Mouse (Mus musculus): ENCODE results near the gene Tmem130. TPM values are rescaled to one million over a fixed set of nuclear protein-coding genes. Genes with fewer than 3 reads are reported as not detected.
A peak's percentile ranks its signal among the peaks of the same experiment; 100 is the strongest.

Tmem130 gene
- total RNA-seq, 2 experiments from 2014 or later, result 168 to 176 TPM

- peak; percentile 84 to 87 for DNase-seq (ENCODE audit: low spot score in 2 of 2)
Measured at GRCm38 (mm10) chr5:144734949-144735348, 26.7 kb downstream of the Tmem130 start.

- DNase-seq (ENCODE audit: low spot score in 2 of 2), result peak; percentile 89 to 93
Measured at GRCm38 (mm10) chr5:144733953-144734352, 27.7 kb downstream of the Tmem130 start.

DNA sequence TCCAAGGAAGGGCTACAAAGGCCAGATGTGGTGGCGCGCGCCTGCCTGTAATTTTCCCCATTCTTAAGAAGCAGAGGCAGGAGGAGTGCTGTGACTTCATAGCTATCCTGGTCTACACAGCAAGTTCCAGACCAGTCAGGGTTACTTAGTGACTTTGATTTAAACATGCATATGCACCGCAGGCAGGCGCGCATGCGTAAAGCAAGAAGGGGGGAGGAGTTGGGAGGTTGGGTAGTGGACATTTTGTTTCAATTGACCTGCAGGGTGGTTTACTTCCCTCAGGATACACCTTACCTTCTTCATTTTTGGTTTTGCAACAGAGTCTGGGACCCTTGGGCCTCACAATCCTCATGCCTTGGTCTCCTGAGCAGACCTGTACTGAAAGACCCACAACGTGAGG is 32.4 kb downstream of the Tmem130 start:
- no peak for DNase-seq (ENCODE audit: low spot score in 2 of 2)

GRCm38 (mm10) chr5:144728237-144728636 is 33.4 kb downstream of the Tmem130 start:
- no peak for DNase-seq (ENCODE audit: low spot score in 2 of 2)

DNA sequence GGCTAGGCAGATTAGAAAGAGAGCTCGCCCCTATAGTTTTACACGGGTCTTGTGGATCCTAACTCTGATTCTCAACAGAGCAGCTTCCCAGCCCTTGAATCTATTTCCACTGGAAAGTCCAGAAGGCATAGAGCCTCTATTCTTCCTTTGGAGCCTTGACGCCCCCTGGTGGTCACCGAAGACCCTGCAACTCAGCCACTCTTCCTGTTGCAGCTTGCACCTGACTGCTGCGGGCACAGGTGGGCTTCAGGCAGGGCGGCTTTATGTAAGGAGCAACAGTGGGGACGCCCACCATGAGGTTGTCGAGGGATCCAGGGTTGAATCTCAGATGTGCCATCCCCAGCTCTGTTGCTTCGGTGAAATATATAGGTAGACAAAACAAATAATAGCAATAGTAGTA is 34.5 kb downstream of the Tmem130 start:
- peak; percentile 84 to 87 for DNase-seq (ENCODE audit: low spot score in 2 of 2)

DNA sequence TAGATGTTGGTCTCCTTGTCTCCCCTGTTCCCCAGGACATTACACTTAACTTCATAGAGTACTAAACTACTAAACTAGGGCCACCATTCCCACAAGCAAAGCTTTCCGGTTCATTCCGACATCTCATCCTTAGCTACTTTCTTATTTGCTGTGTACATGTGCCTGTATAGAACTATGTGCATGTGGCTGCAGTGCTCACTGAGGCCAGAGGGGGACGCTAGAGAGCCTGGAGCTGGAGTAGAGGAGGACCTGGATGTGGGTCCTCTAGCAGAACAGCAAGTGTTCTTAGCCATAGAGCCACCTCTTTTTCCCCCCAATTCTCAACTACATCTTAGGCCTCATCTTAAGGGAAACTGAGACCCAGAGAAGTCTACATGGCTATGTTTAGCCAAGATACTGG is 36.1 kb downstream of the Tmem130 start:
- DNase-seq (ENCODE audit: low spot score in 2 of 2), result no peak

DNA sequence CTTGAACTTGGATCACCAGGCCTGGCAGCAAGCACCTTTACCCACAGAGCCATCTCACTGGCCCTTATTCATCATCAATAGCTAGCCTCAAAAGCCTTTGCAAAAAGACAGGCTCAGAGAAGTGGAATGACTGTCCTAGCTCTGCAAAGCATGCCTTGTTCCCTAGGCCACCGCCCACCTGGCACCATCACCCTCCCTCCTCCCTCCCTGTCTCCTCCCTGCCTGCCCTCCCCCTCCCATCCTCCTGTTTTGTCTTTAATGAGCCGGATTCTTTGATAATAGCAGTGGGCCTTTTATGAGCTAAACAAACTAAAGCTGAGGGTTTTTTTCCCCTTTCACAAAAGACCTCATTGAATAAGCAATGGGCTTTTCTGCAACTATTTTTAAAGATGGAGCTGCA is 36.7 kb downstream of the Tmem130 start:
- no peak for DNase-seq (ENCODE audit: low spot score in 2 of 2)

DNA sequence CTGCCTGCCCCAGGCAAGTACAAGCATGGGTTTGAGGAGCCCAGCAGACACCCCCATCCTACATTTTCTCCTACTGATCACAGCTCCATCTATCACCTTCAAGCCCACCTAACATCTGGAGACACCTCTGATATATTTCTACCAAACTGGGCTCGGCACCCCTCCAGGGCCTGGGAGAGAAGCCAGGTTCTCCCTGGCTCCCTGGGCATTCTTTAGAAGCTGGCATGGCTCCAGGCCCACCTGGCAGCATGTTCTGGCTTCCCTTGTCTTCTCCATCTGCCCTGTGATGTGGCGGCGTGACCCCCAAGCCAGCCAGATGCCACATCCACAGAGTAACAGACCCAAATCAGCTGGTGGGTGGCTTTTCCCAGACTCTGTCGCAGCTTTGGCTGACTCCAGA is 41.3 kb downstream of the Tmem130 start:
- DNase-seq (ENCODE audit: low spot score in 2 of 2), result no peak

DNA sequence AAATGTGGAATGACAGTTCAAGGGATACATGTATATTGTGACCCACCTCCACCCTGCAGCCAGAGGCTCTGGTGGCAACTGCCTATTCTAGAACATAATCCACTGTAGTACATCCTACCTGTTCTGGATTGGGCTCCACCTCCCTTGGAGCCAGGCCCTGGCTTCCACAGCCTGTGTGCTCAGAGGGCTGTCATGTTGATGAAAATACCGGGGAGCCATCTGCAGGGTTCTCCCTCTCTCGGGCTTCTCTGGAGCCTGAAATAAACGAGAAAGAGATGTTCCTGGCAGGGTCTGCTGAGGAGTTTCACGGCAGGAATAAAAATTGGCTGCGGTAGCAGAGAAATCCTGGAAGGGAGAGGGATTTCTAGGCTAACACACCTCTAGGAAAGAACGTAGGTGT is 41.8 kb downstream of the Tmem130 start:
- no peak for DNase-seq (ENCODE audit: low spot score in 2 of 2)

- DNase-seq (ENCODE audit: low spot score in 2 of 2), result no peak
Measured at GRCm38 (mm10) chr5:144717186-144717585, 44.4 kb downstream of the Tmem130 start.

DNA sequence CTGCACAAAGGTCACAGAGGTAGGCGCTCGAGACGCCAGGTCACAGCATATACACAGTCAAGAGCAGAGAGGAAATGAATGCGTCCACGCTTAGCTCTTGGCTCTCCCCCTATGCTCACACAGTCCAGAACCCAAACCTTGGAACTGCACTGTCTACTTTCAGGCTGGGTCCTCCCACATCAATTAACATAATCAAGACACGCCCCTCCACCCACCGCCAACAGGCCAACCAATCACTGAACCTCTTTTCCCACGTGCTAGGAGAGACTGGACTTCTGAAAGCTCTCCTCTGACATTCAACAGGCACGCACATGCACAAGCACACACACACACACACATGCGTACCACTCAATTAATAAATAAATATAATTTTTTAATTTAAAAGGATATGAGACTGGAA is 48.2 kb downstream of the Tmem130 start:
- no peak for DNase-seq (ENCODE audit: low spot score in 2 of 2)

GRCm38 (mm10) chr5:144707603-144708002 is 54.0 kb downstream of the Tmem130 start:
- DNase-seq (ENCODE audit: low spot score in 2 of 2), result peak; percentile 66 to 67

DNA sequence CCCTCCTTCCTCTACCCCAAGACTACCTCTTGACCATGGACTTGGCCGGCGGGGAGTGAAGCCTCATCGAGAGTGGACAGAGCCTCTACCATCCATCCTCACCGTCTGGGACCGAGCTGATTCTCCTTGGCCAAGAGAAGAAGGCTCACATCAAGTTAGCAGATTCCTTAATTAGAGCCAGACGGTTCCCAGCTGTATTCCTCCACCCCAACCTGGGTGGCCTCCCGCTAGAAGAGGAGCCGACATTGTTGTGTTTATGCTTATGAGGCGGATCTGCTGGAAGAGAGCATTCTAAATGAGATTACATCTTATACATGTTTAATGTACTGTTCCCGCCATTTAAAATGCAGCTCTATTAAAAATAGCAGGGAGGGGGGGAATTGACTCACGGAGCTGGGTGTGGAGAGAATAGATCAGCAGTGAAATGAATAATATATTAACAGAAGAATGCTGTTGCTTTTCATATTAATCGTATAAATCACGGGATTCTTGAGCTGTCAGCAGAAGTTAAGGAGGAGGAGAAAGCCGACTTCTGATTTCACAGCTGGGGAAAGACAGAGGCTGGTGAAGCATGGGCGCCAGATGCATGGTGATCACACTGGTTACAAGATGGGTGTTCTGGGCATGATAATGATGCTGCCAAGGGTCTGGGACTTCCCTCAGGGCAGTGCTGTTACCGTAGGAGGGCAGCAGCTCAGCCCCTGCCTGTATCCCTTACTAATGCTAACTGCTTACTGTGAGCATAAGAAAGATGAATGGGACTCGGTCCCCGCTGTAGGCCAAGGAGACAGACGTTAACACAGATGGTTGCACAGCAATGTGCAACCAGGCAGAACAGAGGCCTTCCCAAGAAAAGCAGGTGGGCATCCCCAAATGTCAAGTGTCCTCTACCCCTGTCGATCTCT is 57.9 kb downstream of the Tmem130 start:
- peak; percentile 30 to 34 for DNase-seq (ENCODE audit: low spot score in 2 of 2)

DNA sequence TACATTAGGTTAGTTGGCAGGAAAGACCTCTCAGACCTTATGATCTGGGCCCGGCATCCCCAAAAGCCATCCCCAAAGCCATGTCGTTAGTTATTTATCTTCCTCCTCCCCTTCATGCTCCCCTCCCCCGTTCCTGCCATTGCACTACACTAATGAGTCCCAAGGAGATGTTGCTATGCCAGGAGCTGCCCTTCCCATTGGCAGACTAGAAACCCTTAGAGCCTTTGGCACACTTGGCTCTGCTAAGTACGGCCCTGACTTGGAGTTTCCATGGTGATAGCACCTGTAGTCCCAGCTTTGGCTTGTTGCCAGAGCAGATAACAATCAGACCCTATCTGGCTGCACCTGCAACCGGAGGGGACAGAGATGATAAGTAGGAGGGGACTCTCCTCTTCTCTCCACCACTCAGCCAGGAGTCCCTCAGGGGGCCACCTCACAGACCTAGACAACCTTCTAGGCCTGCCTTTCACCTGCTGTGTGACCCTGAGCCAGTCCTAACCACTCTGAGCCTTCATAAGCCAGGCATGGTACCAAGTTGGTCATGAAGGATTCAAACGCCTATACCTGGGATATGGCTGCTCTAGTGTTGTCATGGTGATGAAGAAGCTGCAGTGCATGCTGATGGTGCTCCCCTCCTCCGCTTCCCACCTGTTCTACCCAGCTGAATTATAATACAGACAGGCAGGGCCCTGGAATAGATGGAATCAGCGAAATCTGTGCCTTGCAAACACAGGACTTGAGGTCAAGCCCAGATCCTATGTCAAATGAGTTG is 66.1 kb downstream of the Tmem130 start:
- no peak for DNase-seq (ENCODE audit: low spot score in 2 of 2)

DNA sequence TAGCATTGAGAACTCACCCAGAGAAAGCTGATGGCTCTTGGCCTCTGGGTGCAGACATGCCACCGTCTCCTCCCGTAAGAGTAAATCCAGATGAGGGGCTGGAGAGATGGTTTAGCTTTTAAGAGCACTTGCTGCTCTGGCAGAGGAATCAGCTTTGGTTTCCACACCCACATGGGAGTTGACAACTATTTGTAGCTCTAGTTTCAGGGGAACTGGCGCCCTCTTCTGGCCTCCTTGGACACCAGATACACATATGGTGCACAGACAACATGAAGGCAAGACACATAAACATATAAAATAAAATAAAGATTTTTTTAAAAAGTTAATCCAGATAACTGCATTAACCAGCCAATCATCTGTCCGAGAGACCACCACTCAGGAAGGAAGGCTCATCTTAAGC is 67.5 kb downstream of the Tmem130 start:
- no peak for DNase-seq (ENCODE audit: low spot score in 2 of 2)

GRCm38 (mm10) chr5:144691421-144691820 is 70.2 kb downstream of the Tmem130 start:
- DNase-seq (ENCODE audit: low spot score in 2 of 2), result no peak

- no peak for DNase-seq (ENCODE audit: low spot score in 2 of 2)
Measured at GRCm38 (mm10) chr5:144688371-144688770, 73.2 kb downstream of the Tmem130 start.

Other genes with a start within 250 kb of the Tmem130 start
- gene Nptx2, start 215.9 kb downstream of the Tmem130 start, total RNA-seq (2021), result 10 to 100 TPM; 50.6 to 56.9 TPM
- 100 to 1,000 TPM; 149 to 169 TPM for gene Trrap, start 5.9 kb upstream of the Tmem130 start, total RNA-seq (2021)
- 10 to 100 TPM; 41.9 to 42.3 TPM for gene Smurf1, start 204.0 kb upstream of the Tmem130 start, total RNA-seq (2021)